Mouse (Mus musculus) myocyte (in vitro differentiated cells): ENCODE measurements around the gene Car7. TPM values are rescaled to one million over a fixed set of nuclear protein-coding genes. Genes with fewer than 3 reads are reported as not detected.
A peak's percentile ranks its signal among the peaks of the same experiment; 100 is the strongest.

Source experiments
- H3K27me3 ChIP-seq: one replicate; pipeline ENCODE4 v1.6.1; 2011; ENCODE audit not compliant: control insufficient read depth, insufficient read depth, insufficient read length
- H3K36me3 ChIP-seq: one replicate; pipeline ENCODE4 v1.6.1; 2011; ENCODE audit not compliant: control insufficient read depth, insufficient read depth
- H3K4me2 ChIP-seq: one replicate; pipeline ENCODE4 v1.6.1; 2011; ENCODE audit warnings: low read depth, control low read depth
- H3K4me3 ChIP-seq: one replicate; pipeline ENCODE4 v1.5.1; 2011; ENCODE audit warnings: mild to moderate bottlenecking, control low read depth, moderate library complexity
- H3K79me2 ChIP-seq: one replicate; pipeline ENCODE4 v1.6.1; 2011; ENCODE audit not compliant: control insufficient read depth, insufficient read depth
- H3ac ChIP-seq: one replicate; pipeline ENCODE4 v1.6.1; 2011; ENCODE audit not compliant: control insufficient read depth, insufficient read length
- CEBPB ChIP-seq: IDR thresholded peaks from 2 replicates; pipeline ENCODE4 v1.6.1; 2011; ENCODE audit warnings: mild to moderate bottlenecking, moderate library complexity; ENCODE audit not compliant: poor library complexity, insufficient read depth, severe bottlenecking
- E2F4 ChIP-seq: IDR thresholded peaks from one replicate; pipeline ENCODE4 v1.6.1; 2011; ENCODE audit warnings: mild to moderate bottlenecking, control low read depth, moderate library complexity; ENCODE audit not compliant: insufficient read depth
- MAX ChIP-seq: IDR thresholded peaks from one replicate; pipeline ENCODE4 v1.6.1; 2011; ENCODE audit warnings: low read depth, mild to moderate bottlenecking, control low read depth
- MYOD1 ChIP-seq, 3 experiments: IDR thresholded peaks; one replicate each; pipeline ENCODE4 v1.6.1; 2011; ENCODE audit warnings: control low read depth in 2 of 3, low read depth in 2 of 3, mild to moderate bottlenecking in 2 of 3, moderate library complexity in 1 of 3; ENCODE audit not compliant: insufficient read length in 2 of 3, control insufficient read depth in 1 of 3
- MYOG ChIP-seq, 3 experiments: IDR thresholded peaks; one replicate each; pipeline ENCODE4 v1.6.1; 2011; ENCODE audit warnings: control low read depth in 2 of 3, low read depth in 2 of 3, mild to moderate bottlenecking in 2 of 3; ENCODE audit not compliant: insufficient read length in 2 of 3, control insufficient read depth in 1 of 3, insufficient read depth in 1 of 3
- POLR2A ChIP-seq: IDR thresholded peaks from one replicate; pipeline ENCODE4 v1.6.1; 2011; ENCODE audit warnings: low read depth, mild to moderate bottlenecking, control low read depth, moderate library complexity; ENCODE audit not compliant: insufficient read length
- POLR2AphosphoS2 ChIP-seq: IDR thresholded peaks from one replicate; pipeline ENCODE4 v1.6.1; 2011; ENCODE audit warnings: low read depth, control low read depth; ENCODE audit not compliant: insufficient read length
- REST ChIP-seq: IDR thresholded peaks from one replicate; pipeline ENCODE4 v1.6.1; 2011; ENCODE audit warnings: mild to moderate bottlenecking, control low read depth, moderate library complexity; ENCODE audit not compliant: insufficient read depth, insufficient read length
- SRF ChIP-seq: IDR thresholded peaks from one replicate; pipeline ENCODE4 v1.6.1; 2011; ENCODE audit warnings: low read depth; ENCODE audit not compliant: control insufficient read depth, insufficient read length
- TCF12 ChIP-seq: IDR thresholded peaks from one replicate; pipeline ENCODE4 v1.6.1; 2011; ENCODE audit warnings: mild to moderate bottlenecking, control low read depth; ENCODE audit not compliant: poor library complexity, insufficient read depth, severe bottlenecking
- TCF3 ChIP-seq: IDR thresholded peaks from one replicate; pipeline ENCODE4 v1.6.1; 2011; ENCODE audit warnings: low read depth, control low read depth; ENCODE audit not compliant: insufficient read length
- USF1 ChIP-seq: IDR thresholded peaks from one replicate; pipeline ENCODE4 v1.6.1; 2011; ENCODE audit warnings: low read depth, mild to moderate bottlenecking, control low read depth, moderate library complexity
- polyA plus RNA-seq: library from polyadenylated mRNA; unstranded; fragments of >200 nt; fragmentation: generic; extraction: Trizol; gene quantifications from one replicate; pipeline ENCODE4 v1.2.1, GENCODE M21; 2012; ENCODE audit warnings: missing spikeins

The Car7 gene
- polyA plus RNA-seq, 1 experiment, result 0.64 TPM

GRCm38 (mm10) chr8:104529671-104530070, 4.8 kb upstream of the Car7 start:
- no peak overlapping the region for H3K4me3 ChIP-seq
- TF ChIP-seq TCF3 (no peak), MYOG (IDR thresholded peaks at IDR 0.05; ENCODE audit: control insufficient read depth in 1 of 3, insufficient read depth in 1 of 3, insufficient read length in 2 of 3, low read depth in 2 of 3) (no peak), TCF12 (no peak), USF1 (no peak), CEBPB (no peak), MAX (no peak), POLR2AphosphoS2 (no peak)

GRCm38 (mm10) chr8:104533551-104533950, 938 bp upstream of the Car7 start:
- Histone ChIP-seq H3K79me2 (peaks cover 29% of the 10 kb centered on the region), H3K4me3 (peak overlapping the region; percentile 74), H3K27me3 (no peaks in the 10 kb centered on the region), H3ac (peak overlapping the region; percentile 50), H3K4me2 (peak overlapping the region; percentile 85), H3K36me3 (peaks cover 4% of the 10 kb centered on the region)
- no peak for TF ChIP-seq MAX
- no peak for TF ChIP-seq REST
- no peak for TF ChIP-seq SRF
- TF ChIP-seq CEBPB, result no peak
- TF ChIP-seq TCF12, result no peak

More at GRCm38 (mm10) chr8:104529671-104530070, 4.8 kb upstream of the Car7 start:
- Histone ChIP-seq H3K79me2 (peaks cover 29% of the 10 kb centered on the region), H3K36me3 (peaks cover 21% of the 10 kb centered on the region), H3K4me2 (no peak overlapping the region), H3ac (no peak overlapping the region), H3K27me3 (no peaks in the 10 kb centered on the region)

GRCm38 (mm10) chr8:104534779-104535141, 271 bp downstream of the Car7 start:
- Histone ChIP-seq H3ac (peak overlapping the region; percentile 50), H3K27me3 (no peaks in the 10 kb centered on the region), H3K4me3 (peak overlapping the region; percentile 74), H3K4me2 (peak overlapping the region; percentile 99), H3K36me3 (no peaks in the 10 kb centered on the region), H3K79me2 (peaks cover 29% of the 10 kb centered on the region)
- TF ChIP-seq POLR2AphosphoS2 (no peak), MYOG (IDR thresholded peaks at IDR 0.05; ENCODE audit: control insufficient read depth in 1 of 3, insufficient read depth in 1 of 3, insufficient read length in 2 of 3, low read depth in 2 of 3) (no peak), E2F4 (no peak)

DNA sequence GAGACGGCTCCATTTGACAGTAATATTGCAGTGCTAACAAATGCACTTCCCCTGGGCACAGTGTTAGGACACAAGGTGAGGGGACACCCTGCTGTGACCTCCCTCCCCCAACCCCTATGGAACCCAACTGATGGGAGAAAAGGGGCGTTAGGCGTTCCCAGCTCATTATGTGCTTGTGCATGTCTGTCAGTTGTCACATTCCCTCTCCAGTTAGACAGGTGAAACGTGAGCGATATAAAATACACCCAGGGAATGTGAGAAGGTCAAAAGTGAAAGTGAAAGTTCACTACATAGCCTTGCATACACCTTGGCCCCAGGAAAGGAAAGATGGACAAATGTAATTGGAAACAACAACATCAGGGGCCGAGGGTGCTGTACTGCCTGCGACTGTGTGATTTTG, 889 bp downstream of the Car7 start:
- TF ChIP-seq USF1 (no peak), CEBPB (no peak), REST (no peak), TCF12 (no peak), SRF (no peak), TCF3 (no peak), POLR2A (no peak), POLR2AphosphoS2 (no peak), MAX (no peak), E2F4 (no peak), MYOG (IDR thresholded peaks at IDR 0.05; ENCODE audit: control insufficient read depth in 1 of 3, insufficient read depth in 1 of 3, insufficient read length in 2 of 3, low read depth in 2 of 3) (no peak), MYOD1 (IDR thresholded peaks at IDR 0.05; ENCODE audit: control insufficient read depth in 1 of 3, insufficient read length in 2 of 3, low read depth in 2 of 3) (no peak)
- H3K4me2 ChIP-seq, result peak overlapping the region; percentile 99
- H3ac ChIP-seq, result no peak overlapping the region
- H3K27me3 ChIP-seq, result no peaks in the 10 kb centered on the region
- no peaks in the 10 kb centered on the region for H3K36me3 ChIP-seq
- peak overlapping the region; percentile 74 for H3K4me3 ChIP-seq
- peaks cover 29% of the 10 kb centered on the region for H3K79me2 ChIP-seq

DNA sequence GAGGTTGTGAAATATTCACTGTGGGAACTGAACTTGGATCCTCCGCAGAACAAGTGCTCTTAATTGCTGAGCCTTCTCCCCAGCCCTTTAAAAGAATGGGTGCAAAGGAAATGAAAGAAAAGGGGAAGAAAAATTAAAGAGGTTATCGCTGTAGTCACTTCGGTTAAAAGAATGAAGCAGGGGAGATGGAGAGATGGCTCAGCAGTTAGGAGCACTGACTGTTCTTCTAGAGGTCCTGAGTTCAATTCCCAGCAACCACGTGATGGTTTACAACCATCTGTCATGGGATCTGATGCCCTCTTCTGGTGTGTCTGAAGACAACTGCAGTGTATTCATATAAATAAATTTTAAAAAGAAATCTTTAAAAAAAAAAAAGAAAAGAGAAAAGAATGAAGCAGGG, 1.5 kb downstream of the Car7 start:
- peak overlapping the region; percentile 74 for H3K4me3 ChIP-seq
- peak overlapping the region; percentile 99 for H3K4me2 ChIP-seq
- H3K27me3 ChIP-seq, result peaks cover 6% of the 10 kb centered on the region
- peaks cover 29% of the 10 kb centered on the region for H3K79me2 ChIP-seq
- TF ChIP-seq TCF3 (no peak), POLR2AphosphoS2 (no peak), MYOD1 (IDR thresholded peaks at IDR 0.05; ENCODE audit: control insufficient read depth in 1 of 3, insufficient read length in 2 of 3, low read depth in 2 of 3) (no peak), USF1 (no peak), CEBPB (no peak)
- H3ac ChIP-seq, result no peak overlapping the region
- H3K36me3 ChIP-seq, result no peaks in the 10 kb centered on the region
